Mouse (Mus musculus) erythroblast, embryonic 14.5 days (primary cell): ENCODE data around the gene Slc8a1. TPM values are rescaled to one million over a fixed set of nuclear protein-coding genes. Genes with fewer than 3 reads are reported as not detected.

Experiments used
- H3K27me3 ChIP-seq: 2 replicates; pipeline ENCODE4 v1.6.1; 2012; ENCODE audit warnings: inconsistent platforms; ENCODE audit not compliant: control insufficient read depth
- H3K36me3 ChIP-seq: 2 replicates; pipeline ENCODE4 v1.6.1; 2012; ENCODE audit warnings: mild to moderate bottlenecking, inconsistent platforms; ENCODE audit not compliant: control insufficient read depth
- H3K4me1 ChIP-seq: 2 replicates; pipeline ENCODE4 v1.6.1; 2012; ENCODE audit warnings: inconsistent platforms; ENCODE audit not compliant: control insufficient read depth
- H3K4me3 ChIP-seq: replicated peaks from 2 replicates; pipeline ENCODE3; 2012; ENCODE audit warnings: moderate library complexity, mild to moderate bottlenecking, inconsistent platforms
- H3K9me3 ChIP-seq: 2 replicates; pipeline ENCODE4 v1.6.1; 2012; ENCODE audit warnings: low read length, inconsistent platforms, mixed read lengths; ENCODE audit not compliant: control insufficient read depth
- GATA1 ChIP-seq: IDR thresholded peaks from 2 replicates; pipeline ENCODE4 v1.6.1; 2012; ENCODE audit warnings: low read length, inconsistent platforms, mixed read lengths
- TAL1 ChIP-seq: IDR thresholded peaks from 3 replicates; pipeline ENCODE4 v1.6.1; 2012; ENCODE audit warnings: low read length, inconsistent platforms, mixed read lengths
- polyA plus RNA-seq: library from polyadenylated mRNA; stranded (reverse); fragments of >175 nt; gene quantifications from 2 replicates; pipeline ENCODE4 v1.2.3, GENCODE M21; 2012

Gene Slc8a1
- polyA plus RNA-seq, 1 experiment: not detected

DNA sequence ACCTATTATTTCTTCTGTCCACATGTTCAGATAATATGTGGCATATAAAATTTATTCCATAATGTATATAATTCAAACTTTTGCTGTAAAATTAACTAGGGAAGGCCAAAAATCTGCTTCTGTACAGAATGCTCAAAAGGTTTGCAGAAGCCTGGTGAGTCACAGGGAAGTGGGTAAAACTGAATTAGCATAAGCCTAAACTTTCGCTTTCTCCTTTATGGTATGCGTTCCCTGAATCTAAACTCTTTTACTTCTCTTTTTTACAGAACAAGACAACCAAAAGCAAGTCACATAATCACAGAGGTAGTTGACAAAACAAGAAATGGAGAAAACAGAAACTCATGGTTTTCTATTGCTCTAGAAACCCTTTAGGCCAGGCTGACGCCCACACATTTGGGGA, 202.1 kb downstream of the Slc8a1 start:
- TF ChIP-seq TAL1: no peak
- no peak for TF ChIP-seq GATA1
- Histone ChIP-seq H3K4me3 (no peak overlapping the region), H3K36me3 (no peaks in the 10 kb centered on the region), H3K9me3 (no peaks in the 10 kb centered on the region), H3K4me1 (no peaks in the 10 kb centered on the region), H3K27me3 (no peaks in the 10 kb centered on the region)

GRCm38 (mm10) chr17:81529849-81530248, 208.3 kb downstream of the Slc8a1 start:
- no peaks in the 10 kb centered on the region for H3K36me3 ChIP-seq

DNA sequence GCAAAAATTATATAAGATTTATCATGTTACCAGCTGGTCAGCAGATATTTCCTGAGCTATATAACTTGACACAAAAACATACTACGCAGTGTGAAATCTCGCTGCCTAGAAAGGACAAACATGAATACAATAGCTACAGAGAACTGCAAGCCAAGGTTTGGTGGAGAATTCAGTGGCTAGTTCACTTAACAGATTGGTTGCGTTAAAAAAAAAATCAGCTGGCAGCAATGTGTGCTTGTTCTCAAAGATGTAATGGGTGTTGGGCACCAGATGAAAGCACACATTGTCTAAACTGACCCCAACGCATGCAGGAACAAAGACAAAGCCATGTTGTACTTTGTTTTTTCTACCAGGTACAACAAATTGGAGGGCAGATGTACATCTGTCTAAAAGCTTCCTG, 209.2 kb downstream of the Slc8a1 start:
- H3K9me3 ChIP-seq: no peaks in the 10 kb centered on the region
- TF ChIP-seq GATA1 (no peak), TAL1 (no peak)
- H3K36me3 ChIP-seq: no peaks in the 10 kb centered on the region
- no peak overlapping the region for H3K4me3 ChIP-seq
- no peaks in the 10 kb centered on the region for H3K27me3 ChIP-seq
- H3K4me1 ChIP-seq: no peaks in the 10 kb centered on the region

More at GRCm38 (mm10) chr17:81529849-81530248, 208.3 kb downstream of the Slc8a1 start:
- Histone ChIP-seq H3K9me3 (no peaks in the 10 kb centered on the region), H3K27me3 (no peaks in the 10 kb centered on the region), H3K4me3 (no peak overlapping the region), H3K4me1 (no peaks in the 10 kb centered on the region)
- TF ChIP-seq TAL1: no peak
- TF ChIP-seq GATA1: no peak

GRCm38 (mm10) chr17:81526463-81526862, 211.7 kb downstream of the Slc8a1 start:
- TF ChIP-seq TAL1: no peak
- TF ChIP-seq GATA1: no peak
- Histone ChIP-seq H3K27me3 (no peaks in the 10 kb centered on the region), H3K9me3 (no peaks in the 10 kb centered on the region), H3K4me1 (no peaks in the 10 kb centered on the region), H3K4me3 (no peak overlapping the region), H3K36me3 (no peaks in the 10 kb centered on the region)

GRCm38 (mm10) chr17:81524826-81525225, 213.4 kb downstream of the Slc8a1 start:
- Histone ChIP-seq H3K4me1 (no peaks in the 10 kb centered on the region), H3K9me3 (no peaks in the 10 kb centered on the region), H3K36me3 (no peaks in the 10 kb centered on the region), H3K4me3 (no peak overlapping the region), H3K27me3 (no peaks in the 10 kb centered on the region)
- TF ChIP-seq GATA1: no peak
- no peak for TF ChIP-seq TAL1

- Histone ChIP-seq H3K36me3 (no peaks in the 10 kb centered on the region), H3K4me3 (no peak overlapping the region), H3K9me3 (no peaks in the 10 kb centered on the region), H3K27me3 (no peaks in the 10 kb centered on the region), H3K4me1 (no peaks in the 10 kb centered on the region)
- TF ChIP-seq TAL1: no peak
- no peak for TF ChIP-seq GATA1
Observed at GRCm38 (mm10) chr17:81523943-81524342, 214.2 kb downstream of the Slc8a1 start.

- no peaks in the 10 kb centered on the region for H3K4me1 ChIP-seq
- H3K27me3 ChIP-seq: no peaks in the 10 kb centered on the region
- H3K36me3 ChIP-seq: no peaks in the 10 kb centered on the region
- no peaks in the 10 kb centered on the region for H3K9me3 ChIP-seq
- TF ChIP-seq TAL1: no peak
- TF ChIP-seq GATA1: no peak
- no peak overlapping the region for H3K4me3 ChIP-seq
Observed at GRCm38 (mm10) chr17:81518316-81519025, 219.7 kb downstream of the Slc8a1 start.

- TF ChIP-seq TAL1 (no peak), GATA1 (no peak)
- Histone ChIP-seq H3K9me3 (no peaks in the 10 kb centered on the region), H3K36me3 (no peaks in the 10 kb centered on the region), H3K4me3 (no peak overlapping the region), H3K27me3 (no peaks in the 10 kb centered on the region), H3K4me1 (no peaks in the 10 kb centered on the region)
Observed at GRCm38 (mm10) chr17:81516155-81516554, 222.0 kb downstream of the Slc8a1 start.

- TF ChIP-seq GATA1: no peak
- H3K36me3 ChIP-seq: no peaks in the 10 kb centered on the region
- H3K4me3 ChIP-seq: no peak overlapping the region
- H3K27me3 ChIP-seq: no peaks in the 10 kb centered on the region
- H3K4me1 ChIP-seq: no peaks in the 10 kb centered on the region
- 0 out of 2 replicates have a peak, but pooled peaks cover 3% of the 10 kb centered on the region for H3K9me3 ChIP-seq
Observed at GRCm38 (mm10) chr17:81514022-81514421, 224.2 kb downstream of the Slc8a1 start.
